Mouse (Mus musculus) stomach, postnatal 0 days (tissue): Measurements from ENCODE around the gene 4930453N24Rik.

Experiments used
- CTCF ChIP-seq: IDR thresholded peaks from 2 replicates; pipeline ENCODE4 v1.5.1; 2016; ENCODE audit warnings: antibody characterized with exemption, low read depth, mild to moderate bottlenecking, moderate library complexity
- EP300 ChIP-seq: optimal IDR thresholded peaks from 2 replicates; pipeline ENCODE3; 2016; ENCODE audit warnings: antibody characterized with exemption

- no peak for TF ChIP-seq CTCF
- no peak for TF ChIP-seq EP300
Observed at GRCm38 (mm10) chr16:64801638-64802037, 30.7 kb upstream of the 4930453N24Rik start.
